Mouse (Mus musculus) heart, postnatal 25 days (tissue): ENCODE results near the gene Cela2a. TPM values are rescaled to one million over a fixed set of nuclear protein-coding genes. Genes with fewer than 3 reads are reported as not detected.
"Not testable (repeated sequence)": the region's sequence is repeated elsewhere in the genome, so short reads cannot be mapped to it uniquely, and the experiment has no call there.

Source experiments
- DNase-seq: peaks from one replicate; pipeline ENCODE4 v3.0.0; 2022; ENCODE audit warnings: low spot score
- intact Hi-C: fragments of 180-260 bp; cut with DNase I; formaldehyde crosslinking; loops from one replicate; pipeline ENCODE4 v1.15.1; 2025
- total RNA-seq, 2 experiments: library from RNA; stranded (reverse); gene quantifications; 2 replicates each; pipeline ENCODE4 v1.2.3; 2021

The Cela2a gene
- total RNA-seq, 2 experiments from 2014 or later, result not detected

DNA sequence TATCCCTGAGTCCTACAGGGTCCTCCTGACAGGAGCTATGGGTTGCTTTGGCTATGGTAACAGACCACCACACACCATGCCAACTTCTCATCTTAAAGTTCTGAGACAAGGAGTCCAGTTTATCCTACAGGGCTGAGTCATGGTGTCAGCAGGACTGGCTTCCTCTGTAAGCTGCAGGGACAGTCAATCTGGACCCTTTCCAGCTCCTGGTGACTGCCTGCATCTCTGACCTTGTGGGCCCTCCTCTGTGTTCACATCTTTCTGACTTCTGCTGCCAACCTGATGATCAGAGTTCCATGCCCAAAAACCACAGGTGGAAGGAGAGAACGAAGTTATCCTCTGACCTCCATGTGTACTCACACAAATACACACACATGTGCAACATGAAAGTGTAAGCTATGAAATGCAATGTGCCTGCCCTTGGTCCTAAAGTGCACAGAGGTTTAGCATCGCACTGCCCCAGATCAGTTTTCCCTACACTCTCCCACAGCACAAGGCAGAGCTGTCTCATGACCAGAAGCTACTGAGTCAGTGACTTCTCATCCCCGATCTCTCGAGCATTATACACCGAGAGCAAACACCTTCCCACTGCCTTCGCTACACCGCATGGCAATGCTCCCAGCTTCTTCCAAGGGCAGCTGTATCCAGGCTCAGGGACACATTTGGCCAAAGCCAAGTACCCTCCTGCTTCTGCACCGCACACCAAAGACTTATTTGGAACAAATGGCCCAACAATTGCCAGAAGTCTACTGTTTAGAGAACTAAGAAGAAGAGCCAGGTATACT lies 44.6 kb downstream of the Cela2a start:
- no peak for DNase-seq
- intact Hi-C loops, result loop anchor here (10.0 kb wide), 1 partner anchor 167 kb away; the partner anchor contains the start of gene Tmem82

DNA sequence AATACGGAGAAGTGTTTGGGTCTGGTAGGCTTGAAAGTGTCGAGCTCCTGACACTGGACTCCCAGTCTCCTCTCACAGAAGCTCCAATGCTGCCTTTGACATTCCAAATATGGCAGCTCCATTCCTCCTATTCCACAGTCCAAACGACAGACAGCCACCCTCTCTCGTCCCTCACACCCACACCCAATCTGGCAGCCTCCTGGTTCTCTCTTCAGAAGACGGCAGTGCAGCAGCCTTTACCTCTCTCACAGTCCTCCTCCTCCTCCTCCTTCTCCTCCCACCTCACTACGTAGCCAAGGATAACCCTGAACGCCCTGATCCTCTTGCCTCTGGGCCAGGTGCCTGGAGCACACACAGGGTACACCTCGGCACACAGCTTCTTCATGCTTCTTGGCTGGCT lies 46.1 kb downstream of the Cela2a start:
- DNase-seq, result no peak
- intact Hi-C loops, result loop anchor here (10.0 kb wide), 1 partner anchor 165 kb away; the partner anchor contains the start of gene Tmem82

DNA sequence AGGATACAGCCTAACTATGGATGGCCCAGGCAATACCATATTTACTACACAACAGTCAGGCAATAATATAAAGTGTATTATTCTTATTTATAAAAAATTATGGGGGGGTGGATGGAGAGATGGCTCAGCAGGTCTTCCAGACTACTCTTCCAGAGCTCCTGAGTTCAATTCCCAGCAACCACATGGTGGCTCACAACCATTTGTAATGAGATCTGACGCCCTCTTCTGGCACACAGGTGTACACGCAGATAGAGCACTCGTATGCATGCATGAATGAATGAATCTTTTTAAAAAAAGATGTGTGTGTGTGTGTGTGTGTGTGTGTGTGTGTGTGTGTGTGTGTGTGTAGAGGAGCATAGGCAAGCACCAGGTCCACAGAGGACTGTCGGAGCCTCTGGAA lies 52.9 kb downstream of the Cela2a start:
- intact Hi-C loops, DNase-seq: not testable (repeated sequence)

DNA sequence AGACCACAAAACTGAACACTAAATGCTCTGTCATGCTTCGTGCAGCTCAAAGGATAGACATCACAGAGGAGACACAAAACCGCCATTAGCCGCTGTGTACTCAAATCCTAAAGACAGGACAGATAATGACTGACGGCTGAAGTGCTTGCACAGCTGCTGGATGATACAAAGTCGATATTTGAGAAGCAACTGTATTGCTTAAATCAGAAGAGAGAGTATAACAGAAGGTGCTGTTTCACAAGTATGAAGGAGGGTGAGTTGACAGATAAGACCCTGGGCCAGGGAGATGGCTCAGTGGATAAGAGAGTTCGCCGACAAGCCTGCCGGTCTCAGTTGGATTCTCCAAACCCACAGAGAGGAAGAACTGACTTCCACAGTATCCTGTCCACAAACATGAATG lies 54.1 kb downstream of the Cela2a start:
- intact Hi-C loops, result no loop called here
- DNase-seq, result no peak

DNA sequence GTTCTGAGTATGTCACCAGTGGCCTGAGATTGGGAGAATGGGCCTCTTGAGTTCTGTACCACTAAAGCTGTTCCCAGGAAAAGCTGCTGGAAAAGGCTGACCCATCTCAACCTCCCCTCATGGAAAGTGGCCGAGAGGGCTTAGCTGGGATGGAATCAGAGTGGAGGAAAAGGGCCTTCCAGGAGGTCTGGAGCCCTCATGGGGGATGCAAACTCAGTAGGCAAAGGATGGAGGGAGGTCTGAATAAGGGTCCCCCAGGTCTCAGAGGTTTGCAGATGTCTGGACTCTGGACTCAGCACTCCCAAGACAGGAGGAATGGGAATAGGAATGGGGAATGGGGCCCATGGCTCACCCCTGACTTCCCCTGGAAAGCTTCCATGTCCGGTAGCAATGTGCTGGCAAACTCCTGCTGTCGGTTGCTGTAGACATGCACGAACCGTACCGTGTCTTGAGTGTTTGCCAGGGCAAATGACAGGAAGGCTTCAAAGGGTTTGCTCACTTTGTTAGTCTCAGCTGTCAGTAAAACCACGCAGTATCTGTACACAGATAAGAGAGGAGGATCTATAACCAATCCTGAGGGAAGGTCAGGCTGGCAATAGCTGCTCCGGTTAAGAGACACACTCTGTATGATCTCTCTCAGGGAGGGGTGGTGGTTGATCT lies 56.3 kb downstream of the Cela2a start:
- intact Hi-C loops, result no loop called here

DNA sequence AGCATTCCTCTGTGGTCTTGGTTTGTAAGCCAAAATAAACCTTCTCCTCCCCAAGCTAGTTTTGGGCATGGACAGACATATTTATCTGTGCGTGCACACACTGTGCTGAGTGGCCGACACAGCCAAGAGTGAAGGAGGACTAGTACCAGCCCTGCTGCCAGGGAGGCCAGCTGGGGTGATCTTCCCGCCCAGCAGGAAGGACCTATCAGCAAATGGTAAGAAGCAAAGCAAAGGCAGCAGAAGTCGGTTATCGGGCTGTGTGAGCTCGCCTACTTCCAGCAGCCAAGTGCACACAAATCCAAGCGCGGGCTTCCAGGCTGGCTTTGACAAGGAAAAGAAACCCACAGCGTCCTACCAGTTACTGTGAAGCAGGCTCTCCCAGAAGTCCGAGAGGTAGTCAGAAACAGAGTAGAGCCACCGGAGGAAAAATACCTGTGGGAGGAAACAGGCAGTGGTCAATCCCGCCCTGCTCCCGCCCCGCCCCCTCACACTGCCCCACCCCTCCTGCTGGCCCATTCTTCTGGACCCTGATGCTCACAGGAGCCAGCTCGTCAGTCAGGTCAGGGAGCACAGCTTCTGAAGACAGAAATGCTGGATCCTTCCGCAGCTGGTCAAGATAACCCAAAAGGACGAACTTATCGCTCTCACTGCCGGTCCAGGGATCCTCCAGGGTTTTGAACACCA lies 58.5 kb downstream of the Cela2a start:
- intact Hi-C loops, result no loop called here
- peak; percentile 76 for DNase-seq

More for the DNA sequence above, 56.3 kb downstream of the Cela2a start:
- no peak for DNase-seq

DNA sequence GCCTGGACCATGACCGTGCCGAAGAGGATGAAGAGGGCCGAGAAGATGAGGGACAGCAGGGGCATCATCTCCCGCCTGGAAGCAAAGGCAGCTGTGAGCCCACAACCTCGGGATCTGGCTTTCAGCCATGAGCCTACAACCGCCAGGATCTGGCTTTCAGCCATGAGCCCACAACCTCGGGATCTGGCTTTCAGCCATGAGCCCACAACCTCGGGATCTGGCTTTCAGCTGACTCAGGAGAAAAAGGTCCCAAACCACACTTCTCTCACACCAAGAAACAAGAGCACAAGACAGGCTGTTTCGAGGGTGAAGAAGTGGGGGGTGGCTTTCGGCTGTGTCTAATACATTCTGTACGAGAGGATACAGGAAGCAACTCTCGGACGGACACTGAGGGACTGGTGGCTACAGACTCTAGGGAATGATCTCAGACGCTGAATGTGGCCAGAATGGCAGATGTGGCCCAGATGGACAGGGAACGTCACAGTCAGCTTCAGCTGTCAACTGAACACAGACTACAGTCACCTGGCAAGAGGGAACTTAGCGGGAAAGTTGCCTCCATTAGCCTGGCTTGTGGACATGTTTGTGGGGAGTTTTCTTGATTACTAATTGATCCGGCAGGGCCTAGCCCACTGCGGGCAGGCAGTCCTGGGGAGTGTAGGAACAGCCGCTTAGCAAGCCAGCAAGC lies 59.1 kb downstream of the Cela2a start:
- no peak for DNase-seq
- intact Hi-C loops, result no loop called here

DNA sequence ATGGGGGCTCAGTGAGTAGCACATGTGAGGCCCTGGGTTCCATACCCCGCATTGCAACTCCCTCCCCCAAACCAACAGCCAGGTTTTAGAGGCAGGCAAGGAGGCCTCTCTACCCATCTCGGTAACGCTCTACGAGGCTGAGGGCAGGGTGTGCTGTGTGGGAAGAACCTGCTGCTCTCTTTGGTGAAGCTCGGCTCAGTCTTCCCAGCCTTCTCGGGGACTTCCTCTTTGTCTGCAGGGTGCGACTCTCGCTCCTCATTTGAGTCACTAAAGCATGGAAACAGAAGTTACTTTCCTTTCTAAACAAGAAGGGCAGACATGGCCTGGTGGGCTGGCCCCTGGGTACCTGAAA lies 59.7 kb downstream of the Cela2a start:
- no peak for DNase-seq
- intact Hi-C loops, result no loop called here

DNA sequence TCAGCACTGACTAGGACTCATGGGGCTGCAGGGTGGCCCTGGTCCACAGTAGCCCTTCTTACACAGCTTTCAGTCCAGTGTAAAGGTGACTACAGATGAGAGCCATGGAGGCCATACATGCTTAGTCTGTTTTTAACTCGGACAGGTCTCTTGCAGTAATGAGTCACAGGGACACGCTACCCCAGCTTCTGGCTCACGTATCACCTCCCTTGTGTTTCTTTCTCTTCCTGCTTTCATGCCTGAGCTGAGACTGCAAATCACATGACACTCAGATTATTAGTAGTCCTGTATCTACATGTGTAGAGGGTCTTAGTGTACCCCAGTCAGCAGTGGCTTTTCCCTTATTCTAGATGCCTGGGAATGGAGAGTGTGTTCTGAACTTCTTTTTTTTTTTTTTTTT lies 61.0 kb downstream of the Cela2a start:
- no peak for DNase-seq
- intact Hi-C loops, result no loop called here

Other genes starting within 250 kb of the Cela2a start
- gene Fblim1, start 220.1 kb downstream of the Cela2a start, total RNA-seq, result 100 to 1,000 TPM; 298 to 316 TPM
- 10 to 100 TPM; 21.2 to 28.9 TPM for gene Tmem82, start 207.5 kb downstream of the Cela2a start, total RNA-seq
- 100 to 1,000 TPM; 105 to 117 TPM for gene Slc25a34, start 202.3 kb downstream of the Cela2a start, total RNA-seq
- gene Plekhm2, start 161.3 kb downstream of the Cela2a start, total RNA-seq, result 100 to 1,000 TPM in 1 of 2 experiments, 10 to 100 TPM in 1; 94.1 to 109 TPM
- gene Rsc1a1, start 140.6 kb downstream of the Cela2a start, total RNA-seq, result not detected
- gene Ddi2, start 102.7 kb downstream of the Cela2a start, total RNA-seq, result 10 to 100 TPM; 28.4 to 34.4 TPM
- under 1 TPM; 0.36 to 0.56 TPM for gene Agmat, start 79.5 kb downstream of the Cela2a start, total RNA-seq
- gene Dnajc16, start 35.2 kb downstream of the Cela2a start, total RNA-seq, result 10 to 100 TPM; 17.7 to 22.9 TPM
- gene Casp9, start 32.5 kb downstream of the Cela2a start, total RNA-seq, result 1 to 10 TPM; 7.9 to 8.6 TPM
- not detected for gene Ctrc, start 20.2 kb upstream of the Cela2a start, total RNA-seq
- gene Efhd2, start 48.8 kb upstream of the Cela2a start, total RNA-seq, result 10 to 100 TPM; 16.4 to 21.6 TPM
- gene Fhad1, start 188.9 kb upstream of the Cela2a start, total RNA-seq, result under 1 TPM; 0.05 to 0.31 TPM